ENCODE assay signal across 8 mouse cellular contexts in the genomic region with DNA sequence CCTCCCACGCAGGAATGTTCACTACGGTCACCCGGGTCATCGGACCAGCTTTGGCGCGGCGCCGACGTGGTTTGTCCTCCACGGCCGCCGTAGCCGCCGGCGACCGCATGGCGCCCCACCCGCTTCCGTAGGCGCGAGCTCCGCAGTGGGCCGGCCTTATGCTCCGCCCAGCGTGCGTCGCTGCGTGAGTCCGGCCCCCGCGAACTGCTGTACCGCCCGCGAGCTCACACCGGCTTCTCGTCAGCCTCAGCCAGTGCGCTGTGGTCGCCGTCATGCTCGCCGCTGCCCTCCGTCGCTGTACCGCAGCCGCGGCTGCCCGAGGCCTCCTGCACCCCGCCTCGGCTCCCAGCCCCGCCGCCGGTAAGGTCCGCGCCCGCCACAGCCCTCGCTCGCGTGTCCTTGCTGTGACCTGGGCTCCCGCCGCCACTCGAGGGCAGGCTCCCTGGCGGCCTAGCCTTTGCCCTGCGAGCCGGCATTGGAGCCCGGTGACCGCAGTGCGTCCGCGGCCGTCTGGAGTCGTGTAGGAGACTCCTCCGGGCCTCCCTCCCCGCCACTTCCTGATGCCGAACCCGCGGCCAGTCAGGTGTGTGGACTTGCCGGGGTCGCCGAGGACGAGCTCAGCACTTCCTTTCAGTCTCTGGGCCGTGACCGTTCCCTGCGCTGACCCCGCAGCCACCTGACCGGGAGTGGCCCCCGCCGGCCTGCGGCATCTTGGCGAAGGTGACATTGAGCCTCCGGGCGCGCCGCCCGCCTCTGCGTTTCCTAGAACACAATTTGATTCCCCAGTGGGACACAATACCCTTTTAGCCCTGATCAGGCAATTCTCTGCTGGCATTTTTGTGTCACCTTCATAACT. TPM values are rescaled to one million over a fixed set of nuclear protein-coding genes. Genes with fewer than 3 reads are reported as not detected.
DNase-seq lines count a peak whose midpoint lies in the region; ATAC-seq and TF ChIP-seq lines count a peak whose summit lies in the region.

A gene (plus strand): TSS at position 219 of the 856 bp plus-strand sequence.

- peak within 1 kb of the TSS; percentile 99 for H3K27ac ChIP-seq in heart, embryonic 11.5 days (ENCODE audit: low read depth, low read length)
- peak within 1 kb of the TSS; percentile 97 for H3K27ac ChIP-seq in kidney, postnatal 0 days
- peak within 1 kb of the TSS; percentile 89 for H3K27ac ChIP-seq in liver, embryonic 11.5 days (ENCODE audit: low read depth, low read length)
- H3K27ac ChIP-seq in stomach, embryonic 14.5 days (ENCODE audit: low read length): peak within 1 kb of the TSS; percentile 77

- TF ChIP-seq POLR2A in brain, embryonic 14.5 days (IDR thresholded peaks at IDR 0.05; ENCODE audit: borderline replicate concordance, extremely low read depth, insufficient read depth, insufficient read length, poor library complexity, severe bottlenecking): peak; percentile 82

- peak within 1 kb of the TSS; percentile 76 for H3K4me2 ChIP-seq in heart, embryonic 11.5 days
- H3K4me2 ChIP-seq in kidney, postnatal 0 days (ENCODE audit: low read length): peak within 1 kb of the TSS; percentile 62
- H3K4me2 ChIP-seq in liver, embryonic 11.5 days: peak within 1 kb of the TSS; percentile 82
- H3K4me2 ChIP-seq in stomach, embryonic 14.5 days (replicated peaks; ENCODE audit: low read depth, low read length): peak within 1 kb of the TSS; percentile 68

- H3K4me1 ChIP-seq in erythroblast, embryonic 14.5 days (ENCODE audit: control insufficient read depth): peaks cover 44% of the 10 kb centered on the region
- H3K4me1 ChIP-seq in heart, embryonic 11.5 days (ENCODE audit: control insufficient read depth, insufficient read depth, low read length): peaks cover 3% of the 10 kb centered on the region; the same call in 1 of the 2 replicates
- H3K4me1 ChIP-seq in kidney, postnatal 0 days (replicated peaks; ENCODE audit: insufficient read depth, low read length): 0 out of 2 replicates have a peak, but pooled peaks cover 6% of the 10 kb centered on the region
- peaks cover 10% of the 10 kb centered on the region for H3K4me1 ChIP-seq in liver, embryonic 11.5 days (replicated peaks; ENCODE audit: control insufficient read depth, insufficient read depth, low read length)
- peaks cover 6% of the 10 kb centered on the region; the same call in 1 of the 2 replicates for H3K4me1 ChIP-seq in stomach, embryonic 14.5 days (ENCODE audit: control insufficient read depth, insufficient read depth, low read length)

- H3K79me3 ChIP-seq in C2C12 (ENCODE audit: low read depth): peaks cover 48% of the 10 kb centered on the region

- H3K36me3 ChIP-seq in C2C12 (ENCODE audit: control insufficient read depth, insufficient read depth): no peaks in the 10 kb centered on the region
- H3K36me3 ChIP-seq in erythroblast, embryonic 14.5 days (ENCODE audit: control insufficient read depth): peaks cover 14% of the 10 kb centered on the region
- H3K36me3 ChIP-seq in heart, embryonic 11.5 days (ENCODE audit: control insufficient read depth, insufficient read depth, low read length): no peaks in the 10 kb centered on the region
- no peaks in the 10 kb centered on the region for H3K36me3 ChIP-seq in kidney, postnatal 0 days (ENCODE audit: insufficient read depth, low read length)
- no peaks in the 10 kb centered on the region for H3K36me3 ChIP-seq in liver, embryonic 11.5 days (ENCODE audit: control insufficient read depth, insufficient read depth, low read length)
- H3K36me3 ChIP-seq in stomach, embryonic 14.5 days (ENCODE audit: control insufficient read depth, insufficient read depth, low read length): no peaks in the 10 kb centered on the region

- WGBS in heart, embryonic 11.5 days (ENCODE audit: insufficient replicate concordance): under 1% methylated on average over 95 of the region's 95 CpGs
- WGBS in kidney, postnatal 0 days: under 1% methylated on average over 94 of the region's 95 CpGs
- WGBS in liver, embryonic 11.5 days: under 1% methylated on average over 95 of the region's 95 CpGs
- WGBS in stomach, embryonic 14.5 days: under 1% methylated on average over 93 of the region's 95 CpGs

- H3K4me3 ChIP-seq in C2C12 (ENCODE audit: insufficient read depth, poor library complexity, severe bottlenecking): peak within 1 kb of the TSS; percentile 64
- H3K4me3 ChIP-seq in erythroblast, embryonic 14.5 days (replicated peaks): peak within 1 kb of the TSS; percentile 88
- H3K4me3 ChIP-seq in heart, embryonic 11.5 days (ENCODE audit: low read depth, low read length): peak within 1 kb of the TSS; percentile 100
- H3K4me3 ChIP-seq in kidney, postnatal 0 days (replicated peaks; ENCODE audit: low read depth, low read length): peak within 1 kb of the TSS; percentile 89
- H3K4me3 ChIP-seq in liver, embryonic 11.5 days (ENCODE audit: low read depth, low read length): peak within 1 kb of the TSS; percentile 91
- H3K4me3 ChIP-seq in stomach, embryonic 14.5 days (ENCODE audit: low read depth, low read length): peak within 1 kb of the TSS; percentile 57

- peak within 1 kb of the TSS; percentile 89 for H3ac ChIP-seq in C2C12 (ENCODE audit: control insufficient read depth, insufficient read length, low read depth)

- ATAC-seq in heart, embryonic 11.5 days (replicated peaks; ENCODE audit: insufficient number of reproducible peaks, low FRiP score, low TSS enrichment): peak; percentile 95
- ATAC-seq in kidney, postnatal 0 days (replicated peaks; ENCODE audit: low FRiP score, low read depth): peak; percentile 97
- ATAC-seq in liver, embryonic 11.5 days (replicated peaks; ENCODE audit: low FRiP score): peak; percentile 98
- peak; percentile 97 for ATAC-seq in stomach, embryonic 14.5 days (ENCODE audit: insufficient number of reproducible peaks, insufficient read depth, low FRiP score, low read depth)

- no peaks in the 10 kb centered on the region for H3K9me3 ChIP-seq in erythroblast, embryonic 14.5 days (ENCODE audit: control insufficient read depth, low read length)
- 0 out of 2 replicates have a peak, but pooled peaks cover 2% of the 10 kb centered on the region for H3K9me3 ChIP-seq in heart, embryonic 11.5 days (replicated peaks; ENCODE audit: control insufficient read depth, low read length)
- no peaks in the 10 kb centered on the region for H3K9me3 ChIP-seq in kidney, postnatal 0 days (replicated peaks; ENCODE audit: low read length)
- H3K9me3 ChIP-seq in liver, embryonic 11.5 days (ENCODE audit: control insufficient read depth, low read length): no peaks in the 10 kb centered on the region
- H3K9me3 ChIP-seq in stomach, embryonic 14.5 days (ENCODE audit: control insufficient read depth, low read depth, low read length): no peaks in the 10 kb centered on the region

- no peaks in the 10 kb centered on the region for H3K27me3 ChIP-seq in C2C12 (ENCODE audit: control insufficient read depth, insufficient read depth, insufficient read length)
- no peaks in the 10 kb centered on the region for H3K27me3 ChIP-seq in erythroblast, embryonic 14.5 days (ENCODE audit: control insufficient read depth)
- no peaks in the 10 kb centered on the region for H3K27me3 ChIP-seq in heart, embryonic 11.5 days (ENCODE audit: control insufficient read depth, insufficient read depth, low read length)
- H3K27me3 ChIP-seq in kidney, postnatal 0 days (ENCODE audit: insufficient read depth, low read length): no peaks in the 10 kb centered on the region
- H3K27me3 ChIP-seq in liver, embryonic 11.5 days (replicated peaks; ENCODE audit: control insufficient read depth, insufficient read depth, low read length): no peaks in the 10 kb centered on the region
- H3K27me3 ChIP-seq in stomach, embryonic 14.5 days (ENCODE audit: control insufficient read depth, insufficient read depth, low read length): no peaks in the 10 kb centered on the region

- DNase-seq in brain, embryonic 14.5 days (ENCODE audit: low read depth): peak; percentile 98
- DNase-seq in kidney, postnatal 0 days (ENCODE audit: low spot score): peak; percentile 96
- DNase-seq in liver, embryonic 11.5 days (ENCODE audit: low spot score): peak; percentile 90
- DNase-seq in naive thymus-derived CD4-positive, alpha-beta T cell, adult 2 months (ENCODE audit: low read depth): peak; percentile 91

- TF ChIP-seq CTCF in C2C12 (IDR thresholded peaks at IDR 0.05; ENCODE audit: control insufficient read depth, insufficient read depth, insufficient read length): no peak
- no peak for TF ChIP-seq CTCF in brain, embryonic 14.5 days (IDR thresholded peaks at IDR 0.05; ENCODE audit: borderline replicate concordance, extremely low read depth, insufficient read depth, insufficient read length)
- TF ChIP-seq CTCF in kidney, postnatal 0 days (IDR thresholded peaks at IDR 0.05; ENCODE audit: low read depth): no peak; the same call in 1 of the 2 replicates

- peak within 1 kb of the TSS; percentile 99 for H3K9ac ChIP-seq in heart, embryonic 11.5 days (ENCODE audit: low read depth, low read length)
- peak within 1 kb of the TSS; percentile 93 for H3K9ac ChIP-seq in kidney, postnatal 0 days (ENCODE audit: low read depth, low read length)
- peak within 1 kb of the TSS; percentile 96 for H3K9ac ChIP-seq in liver, embryonic 11.5 days (ENCODE audit: low read depth, low read length)
- H3K9ac ChIP-seq in stomach, embryonic 14.5 days (replicated peaks; ENCODE audit: low read depth, low read length): peak within 1 kb of the TSS; percentile 67

- H3K79me2 ChIP-seq in C2C12 (ENCODE audit: control insufficient read depth, insufficient read depth): peaks cover 52% of the 10 kb centered on the region

TF ChIP-seq in C2C12, 6 proteins besides CTCF, POLR2A, EP300 and RAD21:
- TF ChIP-seq MAX (IDR thresholded peaks at IDR 0.05) (peak; percentile 94), CEBPB (IDR thresholded peaks at IDR 0.05; ENCODE audit: low read depth) (no peak)

RNA-seq across cellular contexts. Expression of the gene that starts here (rescaled TPM):
- 630 TPM for polyA plus RNA-seq in C2C12 (2012; fragmentation: generic; extraction: Trizol)
- 320 and 341 TPM in 2 replicates for polyA plus RNA-seq in brain, embryonic 14.5 days (2012; rRNA removed)
- polyA plus RNA-seq in erythroblast, embryonic 14.5 days (2012): 18.8 and 25.8 TPM in 2 replicates
- 1,178 and 1,213 TPM in 2 replicates for polyA plus RNA-seq in heart, embryonic 11.5 days (2014; fragmentation: Nextera tagmentation; extraction: Ambion mirVana)
- 1,314 and 1,348 TPM in 2 replicates for polyA plus RNA-seq in kidney, postnatal 0 days (2015; fragmentation: Nextera tagmentation; extraction: Ambion mirVana)
- polyA plus RNA-seq in liver, embryonic 11.5 days (2014; fragmentation: Nextera tagmentation; extraction: Ambion mirVana): 519 and 531 TPM in 2 replicates
- 525 and 538 TPM in 2 replicates for polyA plus RNA-seq in stomach, embryonic 14.5 days (2014; fragmentation: Nextera tagmentation; extraction: Ambion mirVana)

Comparison
In these comparisons a context has a peak if more than half of its experiments do, and no peak if none do; other contexts are left out.
1. Peak in every context shown above with its lines: DNase-seq, ATAC-seq, H3K4me3 ChIP-seq and H3K27ac ChIP-seq.
2. RNA of the gene that starts here (polyA plus RNA-seq): 1,314 to 1,348 TPM in kidney, postnatal 0 days, 1,178 to 1,213 TPM in heart, embryonic 11.5 days, 630 TPM in C2C12 (single experiment), 525 to 538 TPM in stomach, embryonic 14.5 days, 519 to 531 TPM in liver, embryonic 11.5 days and 320 to 341 TPM in brain, embryonic 14.5 days; 18.8 to 25.8 TPM in erythroblast, embryonic 14.5 days; every median in the first group is over 10 times any median in the second.